Mouse (Mus musculus) spleen, adult 2 months (tissue): ENCODE data around the gene Hoxb13. TPM values are rescaled to one million over a fixed set of nuclear protein-coding genes. Genes with fewer than 3 reads are reported as not detected.

Experiments
- DNase-seq, 2 experiments: peaks; one replicate each; pipeline versions ENCODE4 v3.0.0 to v3.0.0-alpha.2; 2012 to 2021; ENCODE audit warnings: low spot score in 2 of 2, low read depth in 1 of 2
- H3K27ac ChIP-seq: fragments of 200-500 bp; 2 replicates; pipeline ENCODE4 v1.5.1; 2012; ENCODE audit warnings: low read length, inconsistent platforms; ENCODE audit not compliant: insufficient read depth
- H3K27me3 ChIP-seq: fragments of 200-500 bp; 2 replicates; pipeline ENCODE4 v1.6.1; 2012; ENCODE audit warnings: mild to moderate bottlenecking, moderate library complexity, low read length, inconsistent platforms; ENCODE audit not compliant: control insufficient read depth, insufficient read depth
- H3K36me3 ChIP-seq: fragments of 200-500 bp; 2 replicates; pipeline ENCODE4 v1.6.1; 2012; ENCODE audit warnings: mild to moderate bottlenecking, low read length, inconsistent platforms; ENCODE audit not compliant: control insufficient read depth, insufficient read depth
- H3K4me1 ChIP-seq: fragments of 200-500 bp; 2 replicates; pipeline ENCODE4 v1.6.1; 2011; ENCODE audit warnings: inconsistent platforms; ENCODE audit not compliant: control insufficient read depth, insufficient read depth, insufficient read length
- H3K4me3 ChIP-seq: fragments of 200-500 bp; 2 replicates; pipeline ENCODE4 v1.5.1; 2011; ENCODE audit warnings: mild to moderate bottlenecking, inconsistent platforms; ENCODE audit not compliant: insufficient read depth, insufficient read length; ENCODE audit errors: extremely low read depth
- CTCF ChIP-seq: fragments of 200-500 bp; IDR thresholded peaks from 2 replicates; pipeline ENCODE4 v1.5.1; 2011; ENCODE audit warnings: mild to moderate bottlenecking, inconsistent platforms; ENCODE audit not compliant: insufficient read depth, insufficient read length, insufficient replicate concordance; ENCODE audit errors: extremely low read depth
- POLR2A ChIP-seq: fragments of 200-500 bp; IDR thresholded peaks from 2 replicates; pipeline ENCODE4 v1.6.1; 2011; ENCODE audit warnings: low read depth, low read length, inconsistent platforms
- WGBS: fragments of 180-500 bp; shearing (Covaris S2); methylation state at CpG from one replicate; pipeline ENCODE4 v1.1.7; 2018; 5-methylcytosine and 5-hydroxymethylcytosine counted together
- polyA plus RNA-seq: library from polyadenylated mRNA; depleted of rRNA; stranded (reverse); fragments of >200 nt; gene quantifications from 2 replicates; pipeline ENCODE4 v1.2.3, GENCODE M21; 2012; rRNA removed

Gene Hoxb13
- polyA plus RNA-seq, 1 experiment: not detected

- 4% methylated on average over 15 of the region's 15 CpGs for WGBS
- H3K4me3 ChIP-seq: peak overlapping the region; percentile 26; the same call in 1 of the 2 replicates
- H3K36me3 ChIP-seq: no peaks in the 10 kb centered on the region
- no peaks in the 10 kb centered on the region; the same call in 1 of the 2 replicates for H3K4me1 ChIP-seq
- peaks cover 27% of the 10 kb centered on the region for H3K27me3 ChIP-seq
- no peak for TF ChIP-seq POLR2A
- no peak for DNase-seq
- H3K27ac ChIP-seq: no peak overlapping the region
Measured at GRCm38 (mm10) chr11:96205426-96206131, 11.5 kb downstream of the Hoxb13 start.

- WGBS: 45% methylated on average over 2 of the region's 2 CpGs
- no peaks in the 10 kb centered on the region for H3K4me1 ChIP-seq
- H3K27ac ChIP-seq: no peak overlapping the region
Measured at GRCm38 (mm10) chr11:96223813-96224212, 29.7 kb downstream of the Hoxb13 start.

GRCm38 (mm10) chr11:96227676-96228075 lies 33.6 kb downstream of the Hoxb13 start:
- Histone ChIP-seq H3K4me1 (no peaks in the 10 kb centered on the region), H3K36me3 (no peaks in the 10 kb centered on the region), H3K4me3 (no peak overlapping the region), H3K27me3 (no peaks in the 10 kb centered on the region), H3K27ac (no peak overlapping the region)
- no peak for DNase-seq
- TF ChIP-seq POLR2A (no peak), CTCF (no peak)
- 77% methylated on average over 9 of the region's 9 CpGs for WGBS

More at GRCm38 (mm10) chr11:96223813-96224212, 29.7 kb downstream of the Hoxb13 start:
- DNase-seq: no peak
- Histone ChIP-seq H3K36me3 (no peaks in the 10 kb centered on the region), H3K27me3 (no peaks in the 10 kb centered on the region), H3K4me3 (no peak overlapping the region)
- no peak for TF ChIP-seq CTCF
- no peak for TF ChIP-seq POLR2A

- peak in 1 of 2 experiments; percentile 9 for DNase-seq
- H3K36me3 ChIP-seq: no peaks in the 10 kb centered on the region
- WGBS: 2% methylated on average over 12 of the region's 12 CpGs
- no peaks in the 10 kb centered on the region for H3K27me3 ChIP-seq
- no peak overlapping the region for H3K27ac ChIP-seq
- H3K4me1 ChIP-seq: no peaks in the 10 kb centered on the region
- no peak overlapping the region for H3K4me3 ChIP-seq
- TF ChIP-seq POLR2A (no peak), CTCF (peak; percentile 85)
Measured at GRCm38 (mm10) chr11:96234906-96235305, 40.8 kb downstream of the Hoxb13 start.

- 2% methylated on average over 7 of the region's 7 CpGs for WGBS
- Histone ChIP-seq H3K4me1 (no peaks in the 10 kb centered on the region), H3K27ac (no peak overlapping the region), H3K27me3 (no peaks in the 10 kb centered on the region), H3K36me3 (no peaks in the 10 kb centered on the region), H3K4me3 (no peak overlapping the region)
- DNase-seq: no peak
- TF ChIP-seq CTCF (peak; percentile 59; the same call in 1 of the 2 replicates), POLR2A (no peak)
Measured at GRCm38 (mm10) chr11:96240211-96240610, 46.1 kb downstream of the Hoxb13 start.

Other genes starting within 250 kb of the Hoxb13 start
- gene Igf2bp1, start 188.4 kb upstream of the Hoxb13 start, polyA plus RNA-seq: 0.05 TPM in 1 of 2 replicates, not detected in the other
- gene Gip, start 169.8 kb upstream of the Hoxb13 start, polyA plus RNA-seq: not detected in 2 replicates
- gene Snf8, start 159.4 kb upstream of the Hoxb13 start, polyA plus RNA-seq: 15.6 and 18.1 TPM in 2 replicates
- gene Ube2z, start 128.9 kb upstream of the Hoxb13 start, polyA plus RNA-seq: 20.1 and 20.2 TPM in 2 replicates
- gene Atp5g1, start 118.6 kb upstream of the Hoxb13 start, polyA plus RNA-seq: 193 and 219 TPM in 2 replicates
- not detected in 2 replicates for gene Calcoco2, start 82.4 kb upstream of the Hoxb13 start, polyA plus RNA-seq
- not detected in 2 replicates for gene Ttll6, start 60.5 kb upstream of the Hoxb13 start, polyA plus RNA-seq
- 0.26 and 0.27 TPM in 2 replicates for gene Hoxb9, start 77.1 kb downstream of the Hoxb13 start, polyA plus RNA-seq
- 0.37 and 0.43 TPM in 2 replicates for gene Hoxb8, start 87.6 kb downstream of the Hoxb13 start, polyA plus RNA-seq
- gene Hoxb7, start 92.3 kb downstream of the Hoxb13 start, polyA plus RNA-seq: 0.60 and 0.62 TPM in 2 replicates
- gene Hoxb6, start 98.2 kb downstream of the Hoxb13 start, polyA plus RNA-seq: 1.2 and 1.3 TPM in 2 replicates
- gene Hoxb5, start 109.0 kb downstream of the Hoxb13 start, polyA plus RNA-seq: 0.37 and 0.40 TPM in 2 replicates
- 2.6 and 3.3 TPM in 2 replicates for gene Hoxb4, start 124.0 kb downstream of the Hoxb13 start, polyA plus RNA-seq
- gene Hoxb3, start 129.0 kb downstream of the Hoxb13 start, polyA plus RNA-seq: 2.0 and 2.6 TPM in 2 replicates
- 1.9 and 2.4 TPM in 2 replicates for gene Hoxb2, start 156.2 kb downstream of the Hoxb13 start, polyA plus RNA-seq
- not detected in 2 replicates for gene Hoxb1, start 171.4 kb downstream of the Hoxb13 start, polyA plus RNA-seq